Comparison of ENCODE assay signal across 14 mouse cellular contexts in the genomic region with DNA sequence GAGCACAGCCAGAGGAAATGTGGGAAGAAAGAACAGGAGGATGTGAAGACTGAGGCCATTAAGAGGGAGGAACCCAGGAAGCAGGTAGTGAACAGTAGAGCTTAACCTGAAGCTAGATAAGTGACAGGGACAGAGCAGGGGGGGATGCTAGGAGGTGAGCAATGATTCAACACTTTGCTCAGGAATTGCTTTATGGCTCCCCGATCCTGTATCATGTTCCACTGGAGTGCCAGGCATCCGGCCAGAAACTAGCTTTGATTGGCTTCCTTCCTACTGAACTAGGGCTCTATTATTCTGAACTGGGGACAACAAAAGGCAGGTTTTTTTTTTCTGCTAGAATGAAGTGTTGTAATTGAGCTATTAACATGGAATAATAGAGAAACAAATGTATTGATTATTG.
A peak's percentile ranks its signal among the peaks of the same experiment; 100 is the strongest.
DNase-seq lines count a peak whose midpoint lies in the region; ATAC-seq lines count a peak whose summit lies in the region.
"Had no signal": no experiment of that assay in that cellular context is flagged by ENCODE, and none has a peak within 500 bp of the region (broad histone marks: within the 10 kb centered on the region; RNA-seq: fewer than 3 reads in every experiment).

No protein-coding gene starts in this region.

- no peak overlapping the region for H3K4me3 ChIP-seq in kidney, embryonic 15.5 days (replicated peaks)
- H3K4me3 ChIP-seq in kidney, embryonic 16.5 days (ENCODE audit: low read length) = no peak overlapping the region
- H3K4me3 ChIP-seq in hindbrain, embryonic 11.5 days (ENCODE audit: low read depth, low read length) = no peak overlapping the region
- H3K4me3 ChIP-seq: hindbrain, embryonic 10.5 days; limb, embryonic 12.5 days; lung, embryonic 15.5 days had no signal

- no peaks in the 10 kb centered on the region for H3K27me3 ChIP-seq in kidney, embryonic 15.5 days
- H3K27me3 ChIP-seq in kidney, embryonic 16.5 days (ENCODE audit: insufficient read depth, low read length) = no peaks in the 10 kb centered on the region
- no peaks in the 10 kb centered on the region for H3K27me3 ChIP-seq in hindbrain, embryonic 11.5 days (ENCODE audit: control insufficient read depth, insufficient read depth, low read length)
- H3K27me3 ChIP-seq: limb, embryonic 12.5 days; lung, embryonic 15.5 days had no signal

- ATAC-seq in kidney, embryonic 15.5 days (replicated peaks; ENCODE audit: low FRiP score) = peak; percentile 36; the same call in 1 of the 2 replicates
- ATAC-seq in kidney, embryonic 16.5 days (ENCODE audit: low FRiP score, low TSS enrichment) = no peak
- no peak for ATAC-seq in hindbrain, embryonic 11.5 days (ENCODE audit: low FRiP score)

- no peak overlapping the region for H3K27ac ChIP-seq in kidney, embryonic 15.5 days
- no peak overlapping the region for H3K27ac ChIP-seq in kidney, embryonic 16.5 days (ENCODE audit: low read length)
- no peak overlapping the region for H3K27ac ChIP-seq in hindbrain, embryonic 11.5 days (ENCODE audit: low read depth, low read length)
- H3K27ac ChIP-seq: hindbrain, embryonic 10.5 days; limb, embryonic 12.5 days; lung, embryonic 15.5 days had no signal

- intact Hi-C loops in heart, postnatal 14 days (cut with DNase I) = no loop called here

- no peaks in the 10 kb centered on the region for H3K4me1 ChIP-seq in kidney, embryonic 15.5 days
- H3K4me1 ChIP-seq in kidney, embryonic 16.5 days (ENCODE audit: insufficient read depth, low read length) = no peaks in the 10 kb centered on the region
- H3K4me1 ChIP-seq in hindbrain, embryonic 11.5 days (replicated peaks; ENCODE audit: control insufficient read depth, insufficient read depth, low read length) = no peaks in the 10 kb centered on the region
- H3K4me1 ChIP-seq: hindbrain, embryonic 10.5 days; limb, embryonic 12.5 days; lung, embryonic 15.5 days had no signal

- DNase-seq in cerebellum, postnatal 10 days = peak; percentile 57 to 71
- DNase-seq in cerebellum, adult 11-12 months = no peak
- DNase-seq in Muller cell, postnatal 12 days (ENCODE audit: inconsistent ontology term) = peak; percentile 16
- peak; percentile 45 to 67 for DNase-seq in heart, postnatal 14 days
- no peak for DNase-seq in frontal cortex, postnatal 14 days (ENCODE audit: low spot score in 2 of 2)
- DNase-seq in hindbrain, embryonic 11.5 days (ENCODE audit: low spot score) = no peak
- DNase-seq: midbrain, embryonic 14.5 days; thymus, postnatal 14 days had no signal

- no peak overlapping the region for H3K4me2 ChIP-seq in kidney, embryonic 15.5 days
- no peak overlapping the region for H3K4me2 ChIP-seq in kidney, embryonic 16.5 days (replicated peaks; ENCODE audit: low read depth, low read length)
- no peak overlapping the region for H3K4me2 ChIP-seq in hindbrain, embryonic 11.5 days (replicated peaks; ENCODE audit: low read depth, low read length)
- H3K4me2 ChIP-seq: limb, embryonic 12.5 days; lung, embryonic 15.5 days had no signal

- no peaks in the 10 kb centered on the region for H3K36me3 ChIP-seq in kidney, embryonic 15.5 days
- H3K36me3 ChIP-seq in kidney, embryonic 16.5 days (ENCODE audit: insufficient read depth, low read length) = no peaks in the 10 kb centered on the region
- no peaks in the 10 kb centered on the region for H3K36me3 ChIP-seq in hindbrain, embryonic 11.5 days (ENCODE audit: control insufficient read depth, insufficient read depth, low read length)
- H3K36me3 ChIP-seq: G1E; hindbrain, embryonic 10.5 days; limb, embryonic 12.5 days; lung, embryonic 15.5 days had no signal

- H3K9me3 ChIP-seq in kidney, embryonic 15.5 days (replicated peaks) = no peaks in the 10 kb centered on the region
- H3K9me3 ChIP-seq in kidney, embryonic 16.5 days (ENCODE audit: low read length) = no peaks in the 10 kb centered on the region
- no peaks in the 10 kb centered on the region for H3K9me3 ChIP-seq in hindbrain, embryonic 11.5 days (ENCODE audit: control insufficient read depth, low read length)
- H3K9me3 ChIP-seq: G1E; hindbrain, embryonic 10.5 days; limb, embryonic 12.5 days; lung, embryonic 15.5 days had no signal

- no peak overlapping the region for H3K9ac ChIP-seq in kidney, embryonic 15.5 days
- H3K9ac ChIP-seq in kidney, embryonic 16.5 days (replicated peaks; ENCODE audit: low read length) = no peak overlapping the region
- no peak overlapping the region for H3K9ac ChIP-seq in hindbrain, embryonic 11.5 days (ENCODE audit: low read depth, low read length)
- H3K9ac ChIP-seq: limb, embryonic 12.5 days; lung, embryonic 15.5 days had no signal

- 13% methylated on average over 2 of the region's 2 CpGs for WGBS in kidney, embryonic 15.5 days
- 10% methylated on average over 2 of the region's 2 CpGs for WGBS in kidney, embryonic 16.5 days
- WGBS in hindbrain, embryonic 11.5 days = 79% methylated on average over 2 of the region's 2 CpGs

Comparison
In these comparisons a context has a peak if more than half of its experiments do, and no peak if none do; other contexts are left out.
1. DNase-seq: peak in cerebellum, postnatal 10 days (2 of 2), Muller cell, postnatal 12 days (single experiment) and heart, postnatal 14 days (2 of 2); none in cerebellum, adult 11-12 months (single experiment), frontal cortex, postnatal 14 days (0 of 2) and hindbrain, embryonic 11.5 days (single experiment).